Mouse (Mus musculus) heart, adult 2 months (tissue): ENCODE data around the gene Wdpcp.

Experiments
- CTCF ChIP-seq: fragments of 200-600 bp; IDR thresholded peaks from 2 replicates; pipeline ENCODE4 v1.8.1; 2022; ENCODE audit warnings: antibody characterized with exemption, mild to moderate bottlenecking, moderate library complexity
- POLR2A ChIP-seq: fragments of 200-500 bp; IDR thresholded peaks from 2 replicates; pipeline ENCODE4 v1.6.1; 2011; ENCODE audit warnings: mild to moderate bottlenecking, low read depth, low read length, control low read depth; ENCODE audit not compliant: insufficient read depth

- 0 out of 2 replicates have a peak, but pooled peaks have one; percentile 13 for TF ChIP-seq POLR2A
- TF ChIP-seq CTCF, result no peak
Measured at GRCm38 (mm10) chr11:21570109-21570474, 1.9 kb upstream of the Wdpcp start.
